Mouse (Mus musculus) C2C12 (cell line): ENCODE data around the gene Tlr9.

Experiments
- CEBPB ChIP-seq: IDR thresholded peaks from one replicate; pipeline ENCODE4 v1.6.1; 2011; ENCODE audit warnings: low read depth, mild to moderate bottlenecking, control low read depth, moderate library complexity
- CTCF ChIP-seq: IDR thresholded peaks from one replicate; pipeline ENCODE4 v1.5.1; 2011; ENCODE audit not compliant: control insufficient read depth, insufficient read depth, insufficient read length
- FOSL1 ChIP-seq: IDR thresholded peaks from one replicate; pipeline ENCODE4 v1.8.0; 2011; ENCODE audit warnings: mild to moderate bottlenecking, low read length; ENCODE audit not compliant: poor library complexity, insufficient read depth, severe bottlenecking
- MAX ChIP-seq: IDR thresholded peaks from one replicate; pipeline ENCODE4 v1.6.1; 2011; ENCODE audit warnings: mild to moderate bottlenecking, control low read depth
- MYOD1 ChIP-seq: IDR thresholded peaks from one replicate; pipeline ENCODE4 v1.6.1; 2011; ENCODE audit warnings: low read depth; ENCODE audit not compliant: control insufficient read depth, insufficient read length
- MYOG ChIP-seq: IDR thresholded peaks from one replicate; pipeline ENCODE4 v1.6.1; 2011; ENCODE audit not compliant: control insufficient read depth, insufficient read length; ENCODE audit errors: extremely low read depth
- USF1 ChIP-seq: IDR thresholded peaks from one replicate; pipeline ENCODE4 v1.6.1; 2011; ENCODE audit warnings: low read depth, mild to moderate bottlenecking, control low read depth, moderate library complexity

GRCm38 (mm10) chr9:106250245-106250644 lies 27.8 kb downstream of the Tlr9 start:
- TF ChIP-seq CTCF (no peak), MAX (no peak), FOSL1 (no peak), USF1 (no peak), MYOG (no peak), MYOD1 (no peak), CEBPB (no peak)
